Mouse (Mus musculus): ENCODE data around the gene Zfp991.
"Not testable (repeated sequence)": the region's sequence is repeated elsewhere in the genome, so short reads cannot be mapped to it uniquely, and the experiment has no call there.

The Zfp991 gene

DNA sequence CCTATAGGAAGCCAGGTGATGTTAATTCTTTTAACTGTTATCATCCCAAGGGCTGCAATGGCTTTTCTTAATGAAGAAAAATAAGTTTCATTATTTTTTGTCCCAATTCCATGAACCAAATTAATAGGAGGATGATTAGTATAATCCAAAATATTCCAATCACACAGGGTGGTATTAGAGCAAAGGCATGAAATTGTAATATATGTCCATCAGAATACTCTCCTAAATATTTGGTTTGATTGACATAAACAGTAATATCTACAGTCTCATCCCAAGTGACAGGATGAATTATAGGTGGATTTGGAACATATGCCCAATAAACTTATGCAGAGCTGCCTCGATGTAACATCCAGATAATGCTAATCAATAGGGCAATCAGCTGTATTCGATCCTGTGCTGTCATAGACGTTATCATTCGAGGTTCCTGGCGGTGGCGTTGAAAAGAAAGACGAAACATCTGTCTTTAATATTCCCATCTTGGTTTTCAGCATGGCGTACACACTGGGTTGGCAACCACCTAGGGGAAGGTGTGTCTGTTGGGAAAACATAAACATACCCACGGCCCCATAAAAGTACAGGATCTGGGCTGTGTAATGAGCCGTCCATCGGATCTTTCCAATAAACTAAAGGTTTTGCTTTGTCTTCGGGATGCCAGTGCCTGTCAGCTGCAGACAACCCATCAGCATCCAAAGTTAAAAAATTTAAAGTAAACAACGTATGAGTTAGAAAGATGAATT lies 50.3 kb downstream of the Zfp991 start:
- DNase-seq (ENCODE audit: low read depth, low spot score), result not testable (repeated sequence)

DNA sequence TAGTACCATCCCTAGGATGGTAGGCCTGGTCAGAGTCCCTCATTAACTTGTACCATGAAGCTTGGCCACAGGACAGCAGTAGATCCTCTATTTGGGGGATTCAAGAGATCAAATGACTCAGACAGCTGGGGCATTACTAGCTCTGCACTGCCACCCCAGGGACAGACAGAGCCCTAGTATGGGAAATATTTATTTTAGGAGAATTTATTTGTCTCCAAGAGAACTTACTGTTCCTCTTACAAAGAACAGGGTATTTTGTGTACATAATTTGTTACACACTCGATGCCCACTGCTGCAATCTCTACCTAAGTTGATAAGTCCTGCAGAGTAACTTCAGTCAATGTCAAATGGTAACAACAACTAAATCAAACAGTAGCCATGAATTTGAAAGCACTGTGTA lies 55.0 kb downstream of the Zfp991 start:
- DNase-seq (ENCODE audit: low read depth, low spot score), result not testable (repeated sequence)

DNA sequence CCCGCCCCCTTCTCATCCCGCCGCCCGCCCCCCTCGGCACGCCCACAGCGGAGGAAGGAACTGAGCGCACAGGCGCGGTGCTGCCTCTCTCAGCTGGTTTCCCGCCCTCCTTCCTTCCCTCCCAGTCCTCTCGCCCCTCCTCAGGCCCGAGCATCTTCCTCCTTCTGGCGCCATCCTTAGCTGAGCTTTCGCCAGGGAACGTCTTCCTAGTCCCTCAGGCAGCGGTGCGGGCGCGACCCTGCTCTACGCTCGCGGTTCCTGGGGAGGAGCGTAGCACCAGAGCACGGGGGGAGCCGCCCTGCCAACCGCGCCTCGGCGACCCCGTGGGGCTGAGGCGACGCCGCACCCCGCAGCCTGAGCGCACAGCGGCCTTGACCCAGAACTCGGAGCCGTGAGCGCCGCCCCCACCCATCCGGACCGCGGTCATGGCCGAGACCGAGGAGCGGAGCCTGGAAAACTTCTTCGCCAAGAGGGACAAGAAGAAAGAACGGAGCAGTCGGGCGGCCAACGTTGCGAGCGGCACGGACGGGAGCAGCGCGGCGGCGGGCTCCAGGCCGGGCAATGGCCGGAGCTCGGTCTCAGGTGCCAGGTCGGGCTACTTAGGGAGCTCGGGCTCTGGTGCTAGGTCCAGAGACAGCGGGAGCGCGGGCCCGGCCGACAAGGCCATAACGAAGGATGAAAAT lies 55.6 kb downstream of the Zfp991 start:
- DNase-seq (ENCODE audit: low read depth, low spot score), result peak; percentile 59

DNA sequence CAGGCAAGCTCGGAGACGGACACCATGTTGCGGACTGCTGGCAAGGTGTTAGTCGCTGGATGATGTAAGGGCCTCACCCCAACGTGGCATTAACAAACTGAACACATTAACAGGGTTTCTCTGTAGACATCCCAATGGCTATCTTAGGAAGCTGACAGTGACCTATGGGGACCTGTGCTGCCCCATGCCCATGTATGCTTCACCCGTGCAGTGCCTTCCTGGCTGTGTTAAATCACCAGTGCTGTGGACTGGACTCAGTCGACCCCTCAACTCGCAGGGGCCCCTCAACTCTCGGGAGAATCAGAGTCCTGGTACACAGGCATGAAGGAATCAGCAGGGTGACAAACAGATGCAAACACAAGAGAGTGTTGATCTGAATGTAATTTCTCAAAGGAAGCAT lies 63.3 kb downstream of the Zfp991 start:
- not testable (repeated sequence) for DNase-seq (ENCODE audit: low read depth, low spot score)

DNA sequence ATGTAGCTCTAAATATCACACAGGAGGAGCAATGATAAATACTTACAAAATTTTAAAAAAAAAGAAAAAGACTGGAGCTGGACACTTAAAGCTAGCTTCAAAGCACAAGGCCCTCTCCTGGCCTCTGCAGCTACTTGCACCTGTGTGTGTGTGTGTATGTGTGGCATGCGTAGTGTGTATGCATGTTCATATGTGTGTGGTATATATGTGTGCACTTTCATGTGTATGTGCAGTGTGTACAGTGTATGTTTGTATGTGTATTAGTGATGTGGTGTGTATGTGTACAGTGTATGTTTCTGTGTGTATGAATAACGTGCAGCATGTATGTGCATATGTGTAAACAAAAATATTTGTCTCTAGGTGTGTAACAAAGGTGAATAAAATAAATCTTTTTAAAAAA lies 65.4 kb downstream of the Zfp991 start:
- not testable (repeated sequence) for DNase-seq (ENCODE audit: low read depth, low spot score)

DNA sequence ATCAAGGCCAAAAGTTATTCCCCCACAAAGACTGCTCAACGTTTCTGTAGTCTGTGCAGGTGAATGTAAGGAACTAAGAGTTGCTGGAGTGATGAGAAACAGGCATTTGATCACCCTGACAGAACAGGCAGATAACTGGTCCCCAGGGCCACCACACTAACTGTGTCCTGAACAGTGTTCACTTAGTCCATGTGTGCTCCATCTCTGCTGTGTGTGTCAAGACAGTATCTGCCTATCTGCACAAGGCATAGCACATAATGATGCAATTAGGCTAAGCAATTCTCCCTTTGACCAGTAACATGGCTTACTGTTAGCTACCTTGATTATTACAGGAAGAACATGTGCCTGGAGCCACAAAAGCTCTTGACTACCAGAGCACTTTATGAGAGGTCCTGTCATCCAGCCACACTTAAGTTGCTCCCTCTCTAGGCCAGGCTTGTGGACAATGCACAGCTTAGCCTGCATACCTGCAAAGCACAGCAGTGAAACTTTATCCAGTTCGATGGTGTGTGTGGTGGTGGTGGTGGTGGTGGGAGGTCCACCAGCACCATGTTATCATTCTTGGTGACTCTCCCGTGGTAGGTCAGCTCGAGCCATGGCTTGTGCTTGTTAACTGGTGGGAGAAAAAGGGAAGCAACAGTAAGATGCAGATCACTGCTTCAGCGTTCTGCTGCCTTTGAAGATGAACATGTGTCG lies 67.4 kb downstream of the Zfp991 start:
- not testable (repeated sequence) for DNase-seq (ENCODE audit: low read depth, low spot score)

DNA sequence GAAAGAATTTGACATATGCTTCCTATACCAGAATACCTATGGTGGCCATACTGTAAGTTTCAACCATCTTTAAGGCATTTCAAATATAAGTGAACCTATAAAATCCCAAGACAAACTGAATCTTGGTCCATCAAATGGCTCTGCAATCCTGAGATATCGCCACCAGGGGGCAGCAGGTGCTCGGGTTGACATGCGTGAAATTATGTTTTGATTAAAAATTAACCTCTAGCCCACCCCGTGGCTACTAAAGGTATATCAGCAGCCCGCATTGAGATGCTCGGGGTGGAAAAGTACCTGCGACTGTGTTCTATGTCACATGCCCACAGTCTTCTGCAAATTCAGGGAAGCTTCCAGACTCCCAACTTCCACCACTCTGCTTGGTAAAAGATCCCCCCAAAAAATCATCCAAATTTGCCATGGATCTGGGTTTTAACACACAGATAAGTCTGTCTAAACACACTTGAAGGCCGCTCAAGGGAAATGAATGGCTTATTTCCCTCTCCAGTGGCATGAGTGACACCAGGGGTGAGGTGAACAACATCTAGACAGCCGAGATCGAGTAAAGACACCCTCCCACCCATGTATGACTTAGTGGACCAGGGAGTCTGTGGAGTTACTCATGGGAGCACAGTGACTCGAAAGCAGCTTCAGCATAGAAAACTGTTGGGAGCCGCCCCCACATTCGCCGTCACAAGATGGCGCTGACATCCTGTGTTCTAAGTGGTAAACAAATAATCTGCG lies 70.3 kb downstream of the Zfp991 start:
- not testable (repeated sequence) for DNase-seq (ENCODE audit: low read depth, low spot score)

DNA sequence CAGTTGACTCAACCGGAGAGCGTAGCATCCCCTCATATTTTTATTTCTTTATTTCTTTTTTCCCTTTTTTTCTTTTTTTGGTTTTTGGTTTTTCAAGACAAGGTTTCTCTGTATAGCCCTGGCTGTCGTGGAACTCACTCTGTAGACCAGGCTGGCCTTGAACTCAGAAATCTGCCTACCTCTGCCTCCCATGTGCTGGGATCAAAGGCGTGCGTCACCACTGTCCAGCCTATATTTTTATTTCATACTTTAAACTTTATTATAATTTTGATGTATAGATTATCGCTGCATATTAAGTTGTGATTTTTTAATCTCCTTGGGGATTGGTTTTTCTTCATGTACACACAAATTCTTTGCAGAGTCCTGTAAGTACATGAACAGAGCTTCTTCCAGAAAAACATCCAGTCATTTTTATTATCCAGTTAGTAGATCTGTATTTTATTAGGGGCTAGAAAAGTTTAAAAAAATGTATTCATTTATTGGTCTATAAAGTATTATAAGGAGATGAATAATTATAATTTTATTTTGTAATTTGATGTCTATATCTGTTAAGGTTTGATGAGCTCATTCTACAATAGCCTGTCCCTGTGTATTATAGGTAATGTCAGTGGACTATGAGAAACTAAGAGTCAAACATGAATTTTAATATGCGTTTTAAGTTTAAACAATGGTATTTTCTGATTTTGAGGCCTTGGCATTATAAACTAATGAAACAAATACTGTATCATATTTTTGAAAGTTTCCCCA lies 80.5 kb downstream of the Zfp991 start:
- not testable (repeated sequence) for DNase-seq (ENCODE audit: low read depth, low spot score)

DNA sequence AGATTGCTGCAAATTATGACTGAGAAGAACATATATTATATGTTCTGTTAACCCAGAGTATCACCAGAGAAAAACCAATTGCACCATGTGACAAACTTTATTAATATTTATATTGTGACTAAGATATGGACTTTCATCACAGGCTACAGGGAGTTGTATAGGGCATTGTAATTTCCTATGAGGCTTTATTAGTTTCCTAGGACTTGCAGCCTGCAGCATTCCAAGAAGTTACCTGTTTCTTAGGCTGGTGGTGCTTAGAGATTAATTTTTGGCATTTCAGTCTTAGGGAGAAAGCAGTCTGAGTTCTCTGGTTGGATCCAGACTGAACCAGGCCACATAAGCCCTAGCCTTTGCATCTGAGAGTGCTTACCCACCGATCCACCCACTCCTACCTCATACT lies 82.4 kb downstream of the Zfp991 start:
- DNase-seq (ENCODE audit: low read depth, low spot score), result not testable (repeated sequence)

DNA sequence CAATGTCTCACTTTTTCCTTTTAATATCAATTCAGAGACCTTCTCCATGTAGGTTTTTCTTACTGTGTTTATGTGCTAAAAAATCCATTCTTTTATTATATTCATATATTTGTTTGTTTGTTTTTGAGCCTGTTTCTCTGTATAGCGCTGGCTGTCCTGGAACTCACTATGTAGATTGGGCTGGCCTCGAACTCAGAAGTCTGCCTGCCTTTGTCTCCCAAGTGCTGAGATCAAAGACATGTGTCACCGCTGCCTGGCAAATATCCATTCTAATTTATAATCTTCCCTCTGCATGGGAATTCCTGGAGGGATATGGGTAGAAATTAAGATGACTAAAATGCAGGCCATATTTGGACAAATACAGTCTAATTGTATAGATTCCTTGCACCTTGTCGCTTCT lies 85.8 kb downstream of the Zfp991 start:
- DNase-seq (ENCODE audit: low read depth, low spot score), result not testable (repeated sequence)

DNA sequence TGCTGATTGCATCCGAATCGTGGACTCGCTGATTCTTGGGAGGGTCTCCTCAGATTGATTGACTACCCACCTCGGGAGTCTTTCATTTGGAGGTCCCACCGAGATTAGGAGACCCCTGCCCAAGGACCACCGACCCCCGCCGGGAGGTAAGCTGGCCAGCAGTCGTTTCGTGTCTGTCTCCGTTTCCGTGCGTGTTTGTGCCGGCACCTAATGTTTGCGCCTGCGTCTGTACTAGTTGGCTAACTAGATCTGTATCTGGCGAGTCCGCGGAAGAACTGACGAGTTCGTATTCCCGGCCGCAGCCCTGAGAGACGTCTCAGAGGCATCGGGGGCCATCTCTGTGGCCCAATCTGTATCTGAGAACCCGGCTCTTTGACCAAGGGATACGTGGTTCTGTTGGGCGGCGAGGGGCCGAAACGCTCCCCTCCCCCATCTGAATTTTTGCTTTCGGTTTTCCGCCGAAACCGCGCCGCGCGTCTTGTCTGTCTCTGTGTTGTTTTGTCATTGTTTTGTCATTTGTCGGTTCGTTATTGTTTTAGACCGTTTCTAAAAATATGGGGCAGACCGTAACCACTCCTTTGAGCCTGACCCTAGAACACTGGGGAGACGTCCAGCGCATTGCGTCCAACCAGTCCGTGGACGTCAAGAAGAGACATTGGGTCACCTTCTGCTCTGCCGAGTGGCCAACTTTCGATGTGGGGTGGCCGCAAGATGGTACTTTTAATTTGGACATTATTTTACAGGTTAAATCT lies 87.7 kb downstream of the Zfp991 start:
- DNase-seq (ENCODE audit: low read depth, low spot score), result not testable (repeated sequence)

DNA sequence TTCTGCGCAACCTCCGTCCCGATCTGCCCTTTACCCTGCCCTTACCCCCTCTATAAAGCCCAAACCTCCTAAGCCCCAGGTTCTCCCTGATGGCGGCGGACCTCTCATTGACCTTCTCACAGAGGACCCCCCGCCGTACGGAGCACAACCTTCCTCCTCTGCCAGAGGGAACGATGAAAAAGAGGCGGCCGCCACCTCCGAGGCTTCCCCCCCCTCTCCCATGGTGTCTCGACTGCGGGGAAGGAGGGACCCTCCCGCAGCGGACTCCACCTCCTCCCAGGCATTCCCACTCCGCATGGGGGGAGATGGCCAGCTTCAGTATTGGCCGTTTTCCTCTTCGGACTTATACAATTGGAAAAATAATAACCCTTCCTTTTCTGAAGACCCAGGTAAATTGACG lies 88.4 kb downstream of the Zfp991 start:
- not testable (repeated sequence) for DNase-seq (ENCODE audit: low read depth, low spot score)

DNA sequence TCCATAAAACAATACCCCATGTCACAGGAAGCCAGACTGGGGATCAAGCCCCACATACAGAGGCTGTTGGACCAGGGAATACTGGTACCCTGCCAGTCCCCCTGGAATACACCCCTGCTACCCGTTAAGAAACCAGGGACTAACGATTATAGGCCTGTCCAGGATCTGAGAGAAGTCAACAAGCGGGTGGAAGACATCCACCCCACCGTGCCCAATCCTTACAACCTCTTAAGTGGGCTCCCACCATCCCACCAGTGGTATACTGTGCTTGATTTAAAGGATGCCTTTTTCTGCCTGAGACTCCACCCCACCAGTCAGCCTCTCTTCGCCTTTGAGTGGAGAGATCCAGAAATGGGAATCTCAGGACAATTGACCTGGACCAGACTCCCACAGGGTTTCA lies 90.2 kb downstream of the Zfp991 start:
- not testable (repeated sequence) for DNase-seq (ENCODE audit: low read depth, low spot score)

DNA sequence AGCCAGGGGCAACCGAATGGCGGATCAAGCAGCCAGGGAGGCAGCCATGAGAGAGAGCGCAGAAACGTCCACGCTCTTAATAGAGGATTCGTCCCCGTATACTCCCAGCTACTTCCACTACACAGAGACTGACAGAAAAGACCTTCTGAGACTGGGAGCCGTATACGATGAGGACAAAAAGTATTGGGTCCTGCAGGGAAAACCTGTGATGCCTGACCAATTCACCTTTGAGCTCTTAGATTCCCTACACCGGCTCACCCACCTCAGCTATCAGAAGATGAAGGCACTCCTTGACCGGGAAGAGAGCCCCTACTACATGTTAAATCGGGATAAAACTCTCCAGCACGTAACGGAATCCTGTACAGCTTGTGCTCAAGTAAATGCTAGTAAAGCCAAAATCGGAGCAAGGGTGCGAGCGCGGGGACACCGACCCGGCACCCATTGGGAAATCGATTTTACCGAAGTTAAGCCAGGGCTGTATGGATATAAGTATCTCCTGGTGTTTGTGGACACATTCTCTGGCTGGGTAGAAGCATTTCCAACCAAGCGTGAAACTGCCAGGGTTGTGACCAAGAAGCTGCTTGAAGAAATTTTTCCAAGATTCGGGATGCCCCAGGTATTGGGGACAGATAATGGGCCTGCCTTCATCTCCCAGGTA lies 92.1 kb downstream of the Zfp991 start:
- DNase-seq (ENCODE audit: low read depth, low spot score), result not testable (repeated sequence)

DNA sequence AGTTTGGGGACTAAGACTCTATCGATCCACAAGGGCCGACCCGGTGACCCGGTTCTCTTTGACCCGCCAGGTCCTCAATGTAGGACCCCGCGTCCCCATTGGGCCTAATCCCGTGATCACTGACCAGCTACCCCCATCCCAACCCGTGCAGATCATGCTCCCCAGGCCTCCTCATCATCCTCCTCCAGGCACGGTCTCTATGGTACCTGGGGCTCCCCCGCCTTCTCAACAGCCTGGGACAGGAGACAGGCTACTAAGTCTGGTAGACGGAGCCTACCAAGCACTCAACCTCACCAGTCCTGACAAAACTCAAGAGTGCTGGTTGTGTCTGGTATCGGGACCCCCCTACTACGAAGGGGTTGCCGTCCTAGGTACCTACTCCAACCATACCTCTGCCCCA lies 93.8 kb downstream of the Zfp991 start:
- DNase-seq (ENCODE audit: low read depth, low spot score), result not testable (repeated sequence)

DNA sequence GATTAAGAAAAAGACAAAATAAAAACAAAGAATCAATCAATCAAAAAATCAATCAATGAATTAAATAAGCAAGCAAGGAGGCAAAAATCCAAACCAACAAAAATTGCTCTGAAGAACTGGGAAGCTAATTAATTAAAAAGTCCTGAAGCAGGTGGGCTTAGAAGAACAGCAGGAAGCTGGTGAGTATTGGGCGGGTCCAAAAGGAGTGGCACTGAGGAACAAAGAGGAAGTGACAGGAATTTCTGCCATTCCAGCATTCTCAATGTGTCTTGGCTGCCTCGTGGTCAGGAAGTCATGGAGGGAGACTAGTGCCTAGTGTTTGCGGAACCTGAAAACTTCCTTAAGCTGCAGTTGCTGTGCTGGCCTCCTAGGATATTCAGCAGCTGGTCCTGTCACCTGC lies 98.2 kb downstream of the Zfp991 start:
- DNase-seq (ENCODE audit: low read depth, low spot score), result peak; percentile 92

Data from R1 (cell line).